Mouse (Mus musculus) left cerebral cortex, adult 2 months (tissue): ENCODE results near the gene Brsk2. TPM values are rescaled to one million over a fixed set of nuclear protein-coding genes. Genes with fewer than 3 reads are reported as not detected.

Experiments
- DNase-seq, 2 experiments: peaks; one replicate each; pipeline ENCODE4 v3.0.0; 2021 to 2022; ENCODE audit warnings: low spot score in 2 of 2, mixed read lengths in 1 of 2; ENCODE audit errors: extremely low spot score in 1 of 2
- H3K27ac ChIP-seq: fragments of 200-600 bp; 2 replicates; pipeline ENCODE4 v1.8.1; 2022
- H3K4me3 ChIP-seq: fragments of 200-600 bp; 2 replicates; pipeline ENCODE4 v1.8.1; 2022
- CTCF ChIP-seq: fragments of 200-600 bp; IDR thresholded peaks from 2 replicates; pipeline ENCODE4 v1.8.1; 2022; ENCODE audit warnings: antibody characterized with exemption, mild to moderate bottlenecking, moderate library complexity
- intact Hi-C: fragments of 180-260 bp; cut with DNase I; formaldehyde crosslinking; loops from one replicate; pipeline ENCODE4 v1.15.1; 2025
- total RNA-seq, 2 experiments: library from RNA; stranded (reverse); gene quantifications; 2 replicates each; pipeline ENCODE4 v1.2.3; 2021

Gene Brsk2
- total RNA-seq, 2 experiments from 2014 or later: 223 to 224 TPM

GRCm38 (mm10) chr7:141934951-141935350 is 14.6 kb upstream of the Brsk2 start:
- no peak for TF ChIP-seq CTCF
- no peak overlapping the region for H3K4me3 ChIP-seq
- no peak for DNase-seq
- H3K27ac ChIP-seq: no peak overlapping the region
- intact Hi-C loops: no loop called here

GRCm38 (mm10) chr7:141943444-141943843 is 6.1 kb upstream of the Brsk2 start:
- no peak overlapping the region for H3K4me3 ChIP-seq
- intact Hi-C loops: no loop called here
- TF ChIP-seq CTCF: no peak
- no peak overlapping the region for H3K27ac ChIP-seq
- DNase-seq: no peak

DNA sequence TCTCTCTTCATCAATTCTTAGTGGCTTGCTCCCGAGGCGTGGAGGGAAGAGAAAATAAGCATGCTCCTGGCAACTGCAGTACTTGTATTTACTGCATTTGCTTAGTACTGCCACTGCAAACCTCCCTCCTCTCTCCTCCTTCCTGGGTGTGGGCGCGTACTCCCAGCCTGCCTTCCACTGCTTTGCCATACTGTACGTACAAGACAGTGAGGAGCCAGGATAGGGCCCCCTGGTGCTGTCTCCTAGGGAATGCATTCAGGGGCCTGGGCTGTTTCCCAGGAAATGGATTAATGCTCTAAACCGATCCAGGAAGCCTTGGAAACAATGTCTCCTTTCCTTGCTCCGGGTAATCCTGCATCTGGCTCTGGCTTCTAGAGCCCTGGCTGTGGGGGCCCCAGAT is 3.6 kb upstream of the Brsk2 start:
- Histone ChIP-seq H3K4me3 (peak overlapping the region; percentile 11; the same call in 1 of the 2 replicates), H3K27ac (peak overlapping the region; percentile 33)
- DNase-seq: peak; percentile 71 to 80
- intact Hi-C loops: no loop called here
- peak; percentile 60 for TF ChIP-seq CTCF

DNA sequence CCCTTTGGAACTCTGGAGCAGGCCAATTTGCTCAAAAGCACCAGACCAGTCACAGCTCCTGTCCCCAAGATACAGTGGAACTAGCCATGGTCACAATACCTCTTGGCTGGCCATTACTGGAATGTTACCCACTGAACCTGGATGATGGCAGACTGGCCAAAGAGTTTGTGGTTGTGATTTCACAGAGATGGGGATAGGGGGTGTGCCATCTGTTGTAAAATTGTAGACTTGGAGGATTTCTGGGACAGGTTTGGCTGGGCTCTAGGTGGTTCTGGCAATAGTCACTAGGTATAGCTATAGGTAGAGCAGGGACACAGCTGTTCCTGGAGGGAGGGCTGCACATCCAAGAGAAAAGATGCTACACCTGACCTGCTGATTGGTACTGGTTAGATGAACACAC is 2.0 kb upstream of the Brsk2 start:
- no peak for TF ChIP-seq CTCF
- intact Hi-C loops: no loop called here
- no peak overlapping the region for H3K4me3 ChIP-seq
- no peak overlapping the region for H3K27ac ChIP-seq
- DNase-seq: no peak

GRCm38 (mm10) chr7:141948045-141948444 is 1.5 kb upstream of the Brsk2 start:
- peak; percentile 48 for TF ChIP-seq CTCF
- H3K4me3 ChIP-seq: no peak overlapping the region
- intact Hi-C loops: loop anchor here (1.0 kb wide), 1 partner anchor 45 kb away; no protein-coding TSS in a partner anchor
- no peak overlapping the region for H3K27ac ChIP-seq
- no peak for DNase-seq

DNA sequence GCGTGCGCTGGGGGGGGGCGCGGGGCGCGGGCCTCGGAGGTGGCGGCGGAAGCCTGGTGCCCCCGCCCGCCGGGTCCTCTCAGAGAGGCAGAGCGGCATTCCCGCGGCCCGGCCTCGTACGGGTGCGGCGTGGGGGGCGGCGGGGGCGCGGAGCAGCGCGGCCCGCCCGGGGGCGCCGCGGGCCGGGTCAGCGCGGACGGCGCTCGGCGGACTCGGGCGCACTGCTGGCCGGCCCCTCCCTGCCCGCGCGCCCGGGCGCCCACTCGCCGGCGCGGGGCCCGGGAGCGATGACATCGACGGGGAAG is 200 bp downstream of the Brsk2 start:
- Histone ChIP-seq H3K4me3 (peak overlapping the region; percentile 80), H3K27ac (peak overlapping the region; percentile 96)
- TF ChIP-seq CTCF: no peak
- intact Hi-C loops: loop anchor here (2.0 kb wide), 1 partner anchor 145 kb away; the partner anchor contains the start of gene Dusp8
- DNase-seq: no peak

DNA sequence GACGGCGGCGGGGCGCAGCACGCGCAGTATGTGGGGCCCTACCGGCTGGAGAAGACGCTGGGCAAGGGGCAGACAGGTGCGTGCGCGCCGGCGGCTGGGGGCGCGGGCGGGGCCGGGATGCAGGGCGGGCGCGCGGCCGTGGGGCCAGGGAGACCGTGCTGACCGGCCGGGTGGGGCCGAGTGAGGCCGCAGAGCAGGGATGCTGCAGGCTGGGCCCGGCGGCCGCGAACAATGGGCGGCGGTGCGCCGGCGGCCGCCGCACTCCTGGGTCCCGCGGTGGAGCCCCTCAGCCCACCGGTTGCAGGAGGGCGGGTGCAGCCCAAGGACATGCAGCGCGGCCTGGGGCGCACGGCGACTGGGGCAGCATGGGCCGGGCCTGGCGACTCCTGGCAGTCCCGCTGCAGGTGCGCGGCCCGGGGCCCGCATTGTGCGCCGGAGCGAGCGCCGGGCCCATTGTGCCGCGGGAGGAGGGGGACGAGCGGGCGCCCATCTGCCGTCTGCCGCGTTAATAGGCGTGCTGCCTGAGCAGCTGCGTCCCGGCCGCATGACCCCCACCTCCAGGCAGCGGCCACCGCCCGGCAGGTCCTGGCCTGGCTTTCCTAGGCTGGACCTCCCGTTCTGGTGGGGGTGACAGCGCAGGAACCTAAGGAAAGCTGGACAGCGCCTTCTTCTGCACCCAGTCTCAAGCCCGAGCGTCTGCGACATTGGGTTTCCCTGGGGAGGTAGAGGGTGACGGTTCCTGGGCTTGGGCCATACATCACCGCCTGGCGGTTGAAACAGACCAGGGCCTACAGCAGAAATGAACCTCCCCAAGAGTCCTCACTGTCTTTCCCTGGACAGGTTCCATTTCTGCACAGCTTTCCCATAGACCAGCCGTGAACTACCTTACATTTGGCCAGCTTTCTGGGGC is 808 bp downstream of the Brsk2 start:
- intact Hi-C loops: loop anchor here (2.0 kb wide), 1 partner anchor 144 kb away; the partner anchor contains the start of gene Dusp8
- TF ChIP-seq CTCF: peak; percentile 42
- H3K27ac ChIP-seq: peak overlapping the region; percentile 96
- peak; percentile 47 to 53 for DNase-seq
- peak overlapping the region; percentile 80 for H3K4me3 ChIP-seq

GRCm38 (mm10) chr7:141951821-141952220 is 2.3 kb downstream of the Brsk2 start:
- DNase-seq: no peak
- H3K27ac ChIP-seq: no peak overlapping the region; the same call in 1 of the 2 replicates
- TF ChIP-seq CTCF: no peak

GRCm38 (mm10) chr7:141952920-141953319 is 3.4 kb downstream of the Brsk2 start:
- no peak for TF ChIP-seq CTCF
- intact Hi-C loops: no loop called here
- DNase-seq: no peak
- no peak overlapping the region; the same call in 1 of the 2 replicates for H3K4me3 ChIP-seq
- peak overlapping the region; percentile 82 for H3K27ac ChIP-seq

More at GRCm38 (mm10) chr7:141951821-141952220, 2.3 kb downstream of the Brsk2 start:
- intact Hi-C loops: loop anchor here (2.0 kb wide), 1 partner anchor 143 kb away; the partner anchor contains the start of gene Dusp8
- H3K4me3 ChIP-seq: peak overlapping the region; percentile 80; the same call in 1 of the 2 replicates

DNA sequence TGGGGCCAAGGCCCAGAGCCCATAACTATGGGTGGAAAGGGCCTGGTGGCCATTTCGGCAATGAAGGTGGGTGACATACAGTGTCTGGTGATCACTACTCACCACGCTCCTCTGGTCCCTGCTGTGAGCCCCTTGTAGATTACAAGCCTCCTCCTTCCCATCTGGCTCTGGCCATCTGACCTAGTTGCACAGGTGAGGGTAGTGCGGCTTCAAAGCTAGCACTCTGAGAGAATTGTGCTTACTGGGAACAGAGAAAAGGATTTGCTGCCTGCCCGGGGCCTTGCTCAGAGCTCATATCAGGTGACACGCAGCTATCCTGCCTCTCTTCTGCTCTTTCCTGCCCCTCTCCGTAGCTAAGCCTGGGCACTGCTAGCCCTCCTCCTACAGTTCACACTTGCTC is 4.1 kb downstream of the Brsk2 start:
- peak overlapping the region; percentile 82 for H3K27ac ChIP-seq

GRCm38 (mm10) chr7:141955565-141956173 is 6.1 kb downstream of the Brsk2 start:
- peak in 1 of 2 experiments; percentile 56 for DNase-seq
- Histone ChIP-seq H3K4me3 (no peak overlapping the region), H3K27ac (peak overlapping the region; percentile 85)
- intact Hi-C loops: no loop called here
- no peak; the same call in none of the 2 replicates for TF ChIP-seq CTCF

More for the DNA sequence above, 4.1 kb downstream of the Brsk2 start:
- intact Hi-C loops: no loop called here
- DNase-seq: no peak
- TF ChIP-seq CTCF: no peak
- no peak overlapping the region; the same call in 1 of the 2 replicates for H3K4me3 ChIP-seq

DNA sequence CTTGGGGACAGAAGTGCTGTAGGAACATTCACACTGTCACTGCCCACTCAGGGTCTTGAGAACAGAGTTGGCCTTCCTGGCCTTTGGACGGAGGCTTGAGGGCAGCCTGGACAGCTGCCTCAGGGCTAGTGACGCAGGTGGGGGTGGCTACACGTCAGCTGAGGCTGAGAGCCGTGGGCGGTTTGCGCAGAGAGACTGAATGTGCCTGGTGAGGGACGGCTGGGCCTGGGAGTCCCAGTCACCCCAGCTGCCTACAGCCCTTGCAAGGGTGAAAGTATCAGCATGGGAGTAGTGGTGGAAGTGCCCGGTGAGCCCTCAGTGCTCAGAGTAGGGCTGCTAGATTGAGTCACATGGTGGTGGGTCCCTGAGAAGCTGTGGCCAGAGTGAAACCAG is 6.6 kb downstream of the Brsk2 start:
- Histone ChIP-seq H3K27ac (peak overlapping the region; percentile 85), H3K4me3 (no peak overlapping the region)
- DNase-seq: peak; percentile 56 to 75
- intact Hi-C loops: no loop called here
- no peak for TF ChIP-seq CTCF
